Mouse (Mus musculus) stomach, embryonic 15.5 days (tissue): Measurements from ENCODE around the gene Caprin2. TPM values are rescaled to one million over a fixed set of nuclear protein-coding genes. Genes with fewer than 3 reads are reported as not detected.

Source experiments
- polyA plus RNA-seq: library from polyadenylated mRNA; unstranded; fragments of >200 nt; fragmentation: Nextera tagmentation; extraction: Ambion mirVana; gene quantifications from 2 replicates; pipeline ENCODE4 v1.2.1, GENCODE M21; 2015

Caprin2 gene
- polyA plus RNA-seq, 1 experiment from 2014 or later = 15.4 TPM

Other genes with a start within 250 kb of the Caprin2 start
- gene Ipo8, start 64.8 kb downstream of the Caprin2 start, polyA plus RNA-seq = 21.1 and 23.4 TPM in 2 replicates
- 87.0 and 90.3 TPM in 2 replicates for gene Sinhcaf, start 50.2 kb upstream of the Caprin2 start, polyA plus RNA-seq
- 5.8 TPM in 2 replicates for gene Dennd5b, start 205.4 kb upstream of the Caprin2 start, polyA plus RNA-seq
- gene Gm10203, start 233.9 kb upstream of the Caprin2 start, polyA plus RNA-seq = not detected in 2 replicates
- 16.7 and 20.4 TPM in 2 replicates for gene Etfbkmt, start 243.6 kb upstream of the Caprin2 start, polyA plus RNA-seq